9 mouse cellular contexts compared by ENCODE assay signal in the genomic region with DNA sequence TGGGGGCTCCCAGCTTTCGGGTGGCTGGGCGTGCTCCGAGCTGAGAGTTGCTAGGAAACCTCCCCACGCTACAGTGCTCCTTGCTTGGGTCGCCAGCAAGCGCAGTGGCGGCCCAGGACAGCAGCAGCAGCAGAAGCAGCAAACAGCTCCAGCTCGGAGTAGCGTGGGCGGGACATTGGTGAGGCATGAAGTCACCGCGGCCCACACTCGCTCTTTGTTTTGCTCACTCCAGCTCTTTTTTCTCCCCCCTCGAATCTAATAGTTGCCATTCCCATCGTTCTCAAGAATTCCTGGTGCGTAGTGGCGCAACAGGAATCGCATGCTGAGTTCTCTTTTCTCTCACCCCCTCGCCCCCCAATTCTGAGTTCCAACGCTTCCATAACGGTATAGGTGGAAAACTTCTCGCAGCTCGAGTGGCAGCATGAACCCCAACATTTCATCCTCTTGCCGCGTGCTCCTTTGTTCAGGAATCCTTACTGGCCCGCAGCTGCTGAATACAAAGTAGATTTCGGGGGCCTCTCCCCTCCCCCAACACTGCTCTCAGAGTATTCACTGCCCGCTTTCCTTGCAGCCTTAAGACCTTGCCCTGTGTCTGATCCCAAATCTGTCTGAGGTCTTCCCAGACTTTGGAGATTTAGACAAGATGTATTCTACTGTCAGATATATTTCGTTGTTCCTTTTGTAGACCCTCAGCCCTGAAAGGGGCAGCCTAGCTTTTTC. TPM values are rescaled to one million over a fixed set of nuclear protein-coding genes. Genes with fewer than 3 reads are reported as not detected.
DNase-seq lines count a peak whose midpoint lies in the region; ATAC-seq and TF ChIP-seq lines count a peak whose summit lies in the region.
"Had no signal": no experiment of that assay in that cellular context is flagged by ENCODE, and none has a peak within 500 bp of the region (broad histone marks: within the 10 kb centered on the region; RNA-seq: fewer than 3 reads in every experiment).

Gene Itgb8 (minus strand): TSS at position 107 of the 720 bp plus-strand sequence.

- peak; percentile 96 for DNase-seq in Muller cell, postnatal 12 days (ENCODE audit: inconsistent ontology term)
- peak; percentile 31 for DNase-seq in c-Kit-positive CD71-negative TER-119-negative erythroid progenitor cells, embryonic 14.5 days (ENCODE audit: low read depth)
- peak; percentile 83 to 86 for DNase-seq in layer of hippocampus, adult 8-10 months (ENCODE audit: low spot score in 2 of 2)
- DNase-seq in liver, postnatal 0 days, result peak; percentile 37
- DNase-seq in thymus, adult 2 months, result peak; percentile 39

- peak within 1 kb of the TSS; percentile 88 for H3K9ac ChIP-seq in forebrain, embryonic 16.5 days (replicated peaks; ENCODE audit: low read depth, low read length)
- peak within 1 kb of the TSS; percentile 21 for H3K9ac ChIP-seq in liver, postnatal 0 days (replicated peaks)
- peak within 1 kb of the TSS; percentile 72 for H3K9ac ChIP-seq in neural tube, embryonic 12.5 days

- ATAC-seq in forebrain, embryonic 16.5 days, result peak; percentile 93
- peak; percentile 81 to 95 for ATAC-seq in hematopoietic stem cell, adult 5-6 weeks (replicated peaks in 1 of 2; ENCODE audit: insufficient read depth in 1 of 2, low FRiP score in 2 of 2, low TSS enrichment in 1 of 2, low read depth in 1 of 2, poor library complexity in 2 of 2, severe bottlenecking in 2 of 2)
- peak; percentile 70 for ATAC-seq in liver, postnatal 0 days
- peak; percentile 93 for ATAC-seq in neural tube, embryonic 12.5 days (ENCODE audit: low FRiP score, low read depth)

- peaks cover 18% of the 10 kb centered on the region for H3K4me1 ChIP-seq in forebrain, embryonic 16.5 days (replicated peaks; ENCODE audit: control insufficient read depth, insufficient read depth, low read length)
- H3K4me1 ChIP-seq in liver, postnatal 0 days (ENCODE audit: insufficient read depth), result 0 out of 2 replicates have a peak, but pooled peaks cover 5% of the 10 kb centered on the region
- H3K4me1 ChIP-seq in neural tube, embryonic 12.5 days, result peaks cover 20% of the 10 kb centered on the region
- peaks cover 8% of the 10 kb centered on the region; the same call in 1 of the 2 replicates for H3K4me1 ChIP-seq in thymus, adult 2 months (replicated peaks; ENCODE audit: control insufficient read depth, insufficient read depth, low read length)

- no peak for TF ChIP-seq CTCF in liver, postnatal 0 days (IDR thresholded peaks at IDR 0.05; ENCODE audit: low read depth)
- TF ChIP-seq CTCF in thymus, adult 2 months (IDR thresholded peaks at IDR 0.05; ENCODE audit: borderline replicate concordance, control insufficient read depth, extremely low read depth, insufficient read depth, low read length, poor library complexity), result no peak

- H3K9me3 ChIP-seq in forebrain, embryonic 16.5 days (ENCODE audit: control insufficient read depth, low read length), result no peaks in the 10 kb centered on the region
- no peaks in the 10 kb centered on the region for H3K9me3 ChIP-seq in liver, postnatal 0 days (ENCODE audit: low read length)
- no peaks in the 10 kb centered on the region for H3K9me3 ChIP-seq in neural tube, embryonic 12.5 days

- H3K4me2 ChIP-seq in forebrain, embryonic 16.5 days (ENCODE audit: low read length), result peak within 1 kb of the TSS; percentile 84
- peak within 1 kb of the TSS; percentile 73 for H3K4me2 ChIP-seq in liver, postnatal 0 days (ENCODE audit: low read depth, low read length)
- H3K4me2 ChIP-seq in neural tube, embryonic 12.5 days (replicated peaks), result peak within 1 kb of the TSS; percentile 82

- H3K36me3 ChIP-seq in forebrain, embryonic 16.5 days (ENCODE audit: control insufficient read depth, insufficient read depth), result no peaks in the 10 kb centered on the region
- H3K36me3 ChIP-seq in liver, postnatal 0 days (replicated peaks; ENCODE audit: insufficient read depth, low read length), result no peaks in the 10 kb centered on the region
- no peaks in the 10 kb centered on the region for H3K36me3 ChIP-seq in neural tube, embryonic 12.5 days
- H3K36me3 ChIP-seq in thymus, adult 2 months (ENCODE audit: control insufficient read depth, insufficient read depth, low read length), result no peaks in the 10 kb centered on the region

- under 1% methylated on average over 29 of the region's 29 CpGs for WGBS in forebrain, embryonic 16.5 days
- WGBS in liver, postnatal 0 days (ENCODE audit: insufficient replicate concordance), result 3% methylated on average over 29 of the region's 29 CpGs
- 1% methylated on average over 29 of the region's 29 CpGs for WGBS in neural tube, embryonic 12.5 days
- WGBS in thymus, adult 2 months, result 15% methylated on average over 29 of the region's 29 CpGs

- H3K4me3 ChIP-seq in forebrain, embryonic 16.5 days (replicated peaks; ENCODE audit: low read length), result peak within 1 kb of the TSS; percentile 72
- peak within 1 kb of the TSS; percentile 45 for H3K4me3 ChIP-seq in liver, postnatal 0 days (ENCODE audit: low read depth, low read length)
- peak within 1 kb of the TSS; percentile 59 for H3K4me3 ChIP-seq in neural tube, embryonic 12.5 days
- peak within 1 kb of the TSS; percentile 22 for H3K4me3 ChIP-seq in thymus, adult 2 months (ENCODE audit: control insufficient read depth, insufficient read depth, low read length)
- H3K4me3 ChIP-seq: erythroblast, embryonic 14.5 days had no signal

- peak within 1 kb of the TSS; percentile 96 for H3K27ac ChIP-seq in forebrain, embryonic 16.5 days (ENCODE audit: low read length)
- H3K27ac ChIP-seq in liver, postnatal 0 days (ENCODE audit: low read depth), result no peak within 1 kb of the TSS
- peak within 1 kb of the TSS; percentile 90 for H3K27ac ChIP-seq in neural tube, embryonic 12.5 days
- H3K27ac ChIP-seq in thymus, adult 2 months (ENCODE audit: control insufficient read depth, insufficient read depth, low read length), result 0 out of 2 replicates have a peak within 1 kb of the TSS, but pooled peaks have one; percentile 13

- TF ChIP-seq EP300 in liver, postnatal 0 days (IDR thresholded peaks at IDR 0.05; ENCODE audit: low read depth), result no peak

- H3K27me3 ChIP-seq in forebrain, embryonic 16.5 days (replicated peaks; ENCODE audit: control insufficient read depth, insufficient read depth, low read length), result no peaks in the 10 kb centered on the region
- H3K27me3 ChIP-seq in liver, postnatal 0 days (ENCODE audit: insufficient read depth, low read length), result peaks cover 32% of the 10 kb centered on the region
- no peaks in the 10 kb centered on the region for H3K27me3 ChIP-seq in neural tube, embryonic 12.5 days (replicated peaks)
- no peaks in the 10 kb centered on the region; the same call in 1 of the 2 replicates for H3K27me3 ChIP-seq in thymus, adult 2 months (ENCODE audit: control insufficient read depth, insufficient read depth, low read length)

- no peak for TF ChIP-seq POLR2A in thymus, adult 2 months (IDR thresholded peaks at IDR 0.05; ENCODE audit: control insufficient read depth, extremely low read depth, insufficient read depth, low read length, poor library complexity)

RNA-seq across cellular contexts. Expression of gene Itgb8, which starts in this region (rescaled TPM):
- 10.2 and 11.9 TPM in 2 replicates for polyA plus RNA-seq in forebrain, embryonic 16.5 days (2015; fragmentation: Nextera tagmentation; extraction: Ambion mirVana)
- total RNA-seq in hematopoietic stem cell, adult 5-6 weeks (2017), result not detected in 2 replicates
- total RNA-seq in layer of hippocampus, adult 8-10 months (2022), result 10 to 100 TPM; 35.6 to 37.9 (median 36.5) TPM
- 0.13 and 0.19 TPM in 2 replicates for polyA plus RNA-seq in liver, postnatal 0 days (2015; fragmentation: Nextera tagmentation; extraction: Ambion mirVana)
- 14.9 and 15.6 TPM in 2 replicates for polyA plus RNA-seq in neural tube, embryonic 12.5 days (2016; fragmentation: Nextera tagmentation; extraction: Ambion mirVana)
- polyA plus RNA-seq in thymus, adult 2 months (2012; rRNA removed), result 0.50 and 0.61 TPM in 2 replicates
- polyA plus RNA-seq: erythroblast, embryonic 14.5 days had no signal

Comparison
In these comparisons a context has a peak if more than half of its experiments do, and no peak if none do; other contexts are left out.
1. RNA of gene Itgb8 (total RNA-seq): 35.6 to 37.9 TPM in layer of hippocampus, adult 8-10 months; not detected in hematopoietic stem cell, adult 5-6 weeks; every median in the first group is over 10 times any median in the second.
2. Peak in ATAC-seq in hematopoietic stem cell, adult 5-6 weeks; RNA of the gene not detected or under 1 TPM.
3. Peak in DNase-seq, ATAC-seq, H3K4me3 ChIP-seq, H3K9ac ChIP-seq and H3K4me2 ChIP-seq in liver, postnatal 0 days; RNA of the gene not detected or under 1 TPM.
4. Peak in DNase-seq, H3K4me3 ChIP-seq and H3K27ac ChIP-seq in thymus, adult 2 months; RNA of the gene not detected or under 1 TPM.
5. DNase-seq: peak in every context shown above with its lines; median percentile 96 in Muller cell, postnatal 12 days; 84 in layer of hippocampus, adult 8-10 months; 39 in thymus, adult 2 months; 37 in liver, postnatal 0 days; 31 in c-Kit-positive CD71-negative TER-119-negative erythroid progenitor cells, embryonic 14.5 days.
6. H3K4me3 ChIP-seq: peak in every context shown above with its lines; median percentile 72 in forebrain, embryonic 16.5 days; 59 in neural tube, embryonic 12.5 days; 45 in liver, postnatal 0 days; 22 in thymus, adult 2 months.
7. H3K9ac ChIP-seq: peak in every context shown above with its lines; median percentile 88 in forebrain, embryonic 16.5 days; 72 in neural tube, embryonic 12.5 days; 21 in liver, postnatal 0 days.
8. Peak in every context shown above with its lines, with median percentiles within 50 percentile points of each other: ATAC-seq and H3K4me2 ChIP-seq.